Mouse (Mus musculus) urinary bladder, adult 18-20 months (tissue): ENCODE results near the gene Pld1.

ENCODE experiments used
- DNase-seq, 2 experiments: peaks; one replicate each; pipeline ENCODE4 v3.0.0; 2022; ENCODE audit warnings: low spot score in 2 of 2, mixed read lengths in 2 of 2

The Pld1 gene

DNA sequence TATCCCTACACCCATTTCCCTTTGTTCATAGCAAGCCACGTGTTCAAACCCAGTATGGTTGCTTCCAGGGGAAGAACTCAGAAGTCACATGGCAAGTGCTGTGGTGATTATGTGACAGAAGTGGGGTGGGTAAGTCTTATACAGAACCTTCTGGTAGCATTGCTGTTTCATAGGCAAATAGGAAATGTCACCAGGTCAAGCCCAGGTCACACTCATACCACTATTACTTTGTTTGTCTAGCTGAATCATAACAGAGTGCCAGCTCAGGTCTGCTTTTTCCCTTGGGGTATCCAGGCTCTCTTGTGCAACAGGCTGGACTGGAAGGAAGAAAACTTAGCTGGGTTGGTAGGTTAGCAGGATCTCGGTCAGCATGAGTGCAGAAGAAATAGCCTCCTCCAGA is 219.5 kb downstream of the Pld1 start:
- DNase-seq: peak in 1 of 2 experiments; percentile 27

DNA sequence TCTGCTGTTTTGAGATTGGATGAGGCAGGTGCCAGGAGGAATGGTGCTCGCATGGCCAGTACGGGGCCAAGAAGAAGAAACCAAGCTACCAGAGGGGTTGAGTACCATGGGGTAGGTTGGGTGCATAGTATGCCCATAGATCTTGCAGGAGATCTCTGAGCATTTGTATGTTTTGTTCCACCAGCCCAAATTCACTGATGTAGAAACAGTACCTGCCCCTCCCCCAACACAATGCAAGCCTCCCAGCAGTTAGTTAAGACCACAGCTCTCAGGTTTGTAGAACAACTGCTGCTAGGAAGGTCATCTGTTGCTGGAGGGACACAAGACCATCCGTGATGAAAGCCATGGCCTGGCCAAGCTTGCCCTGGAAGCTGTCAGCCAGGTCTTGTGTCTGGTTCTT is 220.4 kb downstream of the Pld1 start:
- DNase-seq: no peak

DNA sequence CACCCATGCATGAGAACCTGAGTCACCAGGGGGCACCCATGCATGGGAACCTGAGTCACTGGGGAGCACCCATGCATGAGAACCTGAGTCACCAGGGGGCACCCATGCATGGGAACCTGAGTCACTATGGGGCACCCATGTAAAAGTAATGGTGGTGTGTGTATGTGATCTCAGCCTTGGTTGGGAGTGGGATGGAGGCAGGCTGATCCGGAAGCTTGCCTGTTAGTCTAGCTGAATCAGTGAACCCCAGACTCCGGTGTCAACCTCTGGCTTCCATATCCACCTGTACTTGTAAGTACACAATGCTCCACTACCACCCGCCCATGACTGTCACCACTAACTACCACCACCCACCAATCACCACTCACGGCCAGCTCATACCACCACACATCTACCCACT is 223.9 kb downstream of the Pld1 start:
- DNase-seq: no peak

DNA sequence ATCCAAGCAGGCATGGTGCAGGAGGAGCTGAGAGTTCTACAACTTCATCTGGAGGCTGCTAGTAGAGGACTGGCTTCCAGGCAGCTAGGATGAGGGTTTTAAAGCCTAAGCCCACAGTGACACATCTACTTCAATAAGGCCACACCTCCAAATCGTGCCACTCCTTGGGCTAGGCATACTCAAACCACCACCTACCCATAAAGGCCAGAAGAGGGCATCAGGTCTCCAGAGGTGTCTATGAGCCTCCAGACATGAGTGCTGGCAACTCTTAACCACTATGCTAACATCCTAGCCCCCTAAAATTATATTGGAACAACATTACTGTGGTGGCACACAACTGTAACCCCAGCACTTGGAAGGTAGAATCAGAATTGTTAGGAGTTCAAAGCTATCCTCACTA is 226.2 kb downstream of the Pld1 start:
- no peak for DNase-seq

DNA sequence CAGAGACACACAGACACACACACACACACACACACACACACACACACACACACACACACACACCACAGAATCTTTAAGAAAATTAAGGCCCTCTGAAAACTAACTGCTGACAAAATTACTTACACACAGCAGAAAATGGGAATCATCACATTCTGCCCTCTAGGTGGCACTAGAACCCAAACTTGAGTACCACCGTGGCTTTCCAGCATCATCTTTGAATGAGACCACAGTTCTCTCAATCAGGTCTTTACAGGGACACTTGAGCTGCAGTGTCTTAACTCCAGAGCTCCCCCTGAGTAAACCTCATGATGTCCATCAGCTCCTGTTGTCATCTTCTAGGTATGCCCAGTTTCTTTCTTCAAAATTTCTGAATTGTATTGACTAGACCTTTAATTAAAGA is 227.1 kb downstream of the Pld1 start:
- DNase-seq: peak in 1 of 2 experiments; percentile 19

DNA sequence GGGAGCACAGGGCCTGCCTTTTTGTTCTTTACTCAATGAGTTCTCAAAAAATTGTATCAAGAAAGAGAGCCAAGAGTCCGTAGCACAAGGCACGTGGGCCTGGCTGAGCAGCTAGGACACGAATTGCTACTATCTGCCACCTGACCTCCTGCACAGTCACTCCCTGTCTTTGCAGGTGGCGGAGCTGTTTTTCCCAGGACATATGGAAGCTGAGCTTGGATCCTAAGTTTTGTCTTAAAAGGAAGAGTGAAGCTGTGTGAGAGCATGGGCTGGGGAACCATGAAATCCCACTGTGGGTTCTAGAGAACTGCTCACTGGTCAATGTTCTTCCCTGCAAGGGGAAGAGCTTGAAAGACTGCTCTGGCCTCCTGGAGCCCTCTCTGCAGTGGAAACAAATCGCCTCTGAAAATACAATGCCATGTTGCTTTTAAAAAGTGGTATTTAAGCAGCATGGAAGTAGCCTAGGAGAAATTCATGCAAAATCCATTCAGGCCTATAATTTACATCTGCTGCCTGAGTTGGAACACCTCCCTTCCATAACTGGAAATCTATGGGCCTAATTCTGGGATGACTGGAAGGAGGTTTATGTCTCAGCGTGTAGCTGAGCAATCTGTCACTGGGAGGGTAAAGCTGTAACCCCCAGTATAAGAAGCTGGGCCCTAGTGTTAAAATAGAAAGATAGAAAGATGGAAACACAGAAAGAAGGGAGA is 229.5 kb downstream of the Pld1 start:
- DNase-seq: no peak

DNA sequence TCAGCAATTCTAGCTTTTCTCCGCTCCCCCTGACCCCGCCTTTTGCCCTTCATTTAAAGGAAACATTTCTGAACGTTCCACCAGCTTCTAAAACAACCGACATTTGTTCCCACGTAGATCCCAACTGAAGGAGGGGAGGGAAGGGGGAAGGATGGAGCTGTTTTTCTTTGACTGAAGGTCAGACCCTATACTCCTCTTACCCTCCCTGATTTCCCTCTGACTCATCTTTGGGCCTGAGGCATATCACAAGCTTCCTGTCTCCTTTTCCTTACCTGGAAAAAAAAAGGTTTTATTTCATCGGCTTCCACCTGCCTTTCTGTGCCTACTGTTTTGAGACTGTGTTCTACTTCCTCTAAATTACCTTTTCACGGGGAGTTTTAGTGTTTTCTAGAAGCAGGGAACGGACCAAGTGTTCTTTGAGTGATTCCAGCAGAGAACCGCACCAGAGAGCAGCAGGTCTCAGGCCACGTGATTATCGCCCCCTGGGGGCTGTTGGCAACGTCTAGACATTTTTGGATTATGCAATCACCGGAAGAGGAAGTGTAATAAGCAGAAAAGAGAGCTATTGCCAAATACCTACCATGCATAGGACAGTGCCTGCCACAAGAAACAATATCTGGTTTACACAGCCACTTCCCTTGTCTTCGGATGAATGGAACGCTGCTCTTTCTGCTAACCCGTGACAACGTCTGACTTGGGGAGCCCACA is 232.6 kb downstream of the Pld1 start:
- DNase-seq: no peak

DNA sequence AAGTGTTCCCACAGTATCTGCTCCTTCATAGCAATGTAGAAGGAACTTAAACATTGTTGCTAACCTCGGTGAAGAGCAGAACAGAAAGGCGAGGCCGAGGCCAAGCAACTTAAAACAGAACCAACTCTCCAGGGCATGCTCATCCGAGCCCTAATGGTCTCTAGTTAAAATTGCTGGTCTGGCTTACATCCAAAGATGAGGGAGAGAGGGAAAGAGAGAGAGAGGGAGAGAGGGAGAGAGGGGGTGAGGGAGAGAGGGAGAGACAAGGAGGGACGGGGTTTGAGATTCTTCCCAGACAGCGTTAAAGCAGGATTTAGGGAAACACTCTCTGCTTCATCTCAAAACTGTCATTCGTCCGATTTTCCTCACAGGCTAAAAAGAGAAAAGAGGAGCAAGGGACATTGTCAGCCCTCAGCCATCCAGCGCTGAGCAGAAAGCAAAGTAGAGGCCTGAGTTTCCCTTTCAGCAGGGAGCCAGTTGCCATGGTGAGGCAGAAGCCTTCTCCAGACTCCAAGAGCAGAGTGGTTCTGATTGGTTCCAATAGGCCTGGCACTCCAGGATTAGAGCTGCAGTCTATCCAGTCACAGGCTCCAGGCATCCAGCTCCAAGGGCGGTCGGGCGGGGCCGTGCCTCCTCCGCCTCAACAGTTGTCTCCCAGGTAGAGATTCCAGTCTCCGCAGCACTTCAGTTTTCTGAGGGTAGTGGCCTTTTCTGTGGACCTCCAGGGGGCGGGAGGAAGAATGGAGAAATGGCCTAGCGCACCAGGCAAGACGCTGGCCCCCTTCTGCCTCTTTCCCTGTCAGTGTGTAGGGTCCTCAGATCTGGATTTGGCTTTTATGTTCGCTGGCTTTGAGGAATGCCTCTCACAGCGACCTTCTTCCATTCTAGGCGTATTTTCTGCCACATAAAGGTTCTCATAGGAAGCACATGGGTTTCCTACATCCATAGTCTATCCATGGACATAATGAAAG is 237.8 kb downstream of the Pld1 start:
- DNase-seq: no peak

DNA sequence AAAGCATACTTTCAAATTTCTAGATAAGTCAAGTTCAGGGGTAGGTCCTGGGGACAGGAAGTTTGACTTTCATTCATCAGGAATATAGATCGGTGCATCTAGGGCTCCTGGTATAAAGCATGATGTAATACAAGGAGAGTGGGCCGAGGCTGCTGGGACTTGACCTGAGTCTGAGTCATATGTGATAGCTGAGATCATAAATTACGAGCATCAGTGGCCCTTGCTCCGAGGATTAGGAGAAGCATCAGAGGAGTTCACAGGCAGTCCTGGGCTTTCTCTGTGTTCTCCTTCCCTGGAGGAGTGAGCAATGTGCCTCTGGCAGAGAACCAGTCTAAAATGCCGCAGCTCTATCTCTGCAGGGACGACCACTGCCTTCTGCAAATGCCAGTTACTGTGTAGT is 239.8 kb downstream of the Pld1 start:
- no peak for DNase-seq
